Mouse (Mus musculus) hindbrain, postnatal 0 days (tissue): ENCODE data around the gene Lingo1. TPM values are rescaled to one million over a fixed set of nuclear protein-coding genes. Genes with fewer than 3 reads are reported as not detected.
A peak's percentile ranks its signal among the peaks of the same experiment; 100 is the strongest.

ENCODE experiments used
- ATAC-seq: fragments of 200-750 bp; cut with Nextera tagmentation; 2 replicates; pipeline ENCODE4 v1.8.0; 2017; ENCODE audit warnings: mild to moderate bottlenecking, moderate TSS enrichment, moderate library complexity
- DNase-seq: peaks from one replicate; pipeline ENCODE4 v3.0.0-alpha.2; 2015; ENCODE audit warnings: low spot score
- H3K27ac ChIP-seq: fragments of 300-500 bp; sonication (generic); 2 replicates; pipeline ENCODE4 v1.5.1; 2014; ENCODE audit warnings: mild to moderate bottlenecking
- H3K27me3 ChIP-seq: fragments of 300-500 bp; sonication (generic); 2 replicates; pipeline ENCODE4 v1.6.1; 2014; ENCODE audit warnings: low read length, mixed read lengths; ENCODE audit not compliant: insufficient read depth
- H3K36me3 ChIP-seq: fragments of 300-500 bp; sonication (generic); 2 replicates; pipeline ENCODE4 v1.6.1; 2014; ENCODE audit warnings: low read length, mixed read lengths; ENCODE audit not compliant: insufficient read depth
- H3K4me1 ChIP-seq: fragments of 300-500 bp; sonication (generic); 2 replicates; pipeline ENCODE4 v1.6.1; 2014; ENCODE audit warnings: antibody characterized with exemption, low read length, mixed read lengths; ENCODE audit not compliant: insufficient read depth
- H3K4me2 ChIP-seq: fragments of 300-500 bp; sonication (generic); 2 replicates; pipeline ENCODE4 v1.6.1; 2014; ENCODE audit warnings: low read depth, mild to moderate bottlenecking, low read length, moderate library complexity, mixed read lengths
- H3K4me3 ChIP-seq: fragments of 300-500 bp; sonication (generic); 2 replicates; pipeline ENCODE4 v1.5.1; 2014; ENCODE audit warnings: low read length
- H3K9ac ChIP-seq: fragments of 300-500 bp; sonication (generic); replicated peaks from 2 replicates; pipeline ENCODE4 v1.6.1; 2014; ENCODE audit warnings: mild to moderate bottlenecking, low read length, moderate library complexity, mixed read lengths
- H3K9me3 ChIP-seq: fragments of 300-500 bp; sonication (generic); 2 replicates; pipeline ENCODE4 v1.6.1; 2016; ENCODE audit warnings: low read length, mixed read lengths
- CTCF ChIP-seq: IDR thresholded peaks from 2 replicates; pipeline ENCODE4 v1.5.1; 2016; ENCODE audit warnings: antibody characterized with exemption, control low read depth, low read depth
- WGBS: fragments of 180-500 bp; shearing (Covaris S2); extraction: QIAGEN DNeasy Blood & Tissue Kit; methylation state at CpG from one replicate; pipeline ENCODE4 v1.1.7; 2014; 5-methylcytosine and 5-hydroxymethylcytosine counted together
- polyA plus RNA-seq: library from polyadenylated mRNA; unstranded; fragments of >200 nt; fragmentation: Nextera tagmentation; extraction: Ambion mirVana; gene quantifications from 2 replicates; pipeline ENCODE4 v1.2.1, GENCODE M21; 2015
- total RNA-seq: library from RNA; depleted of rRNA; stranded (reverse); fragments of >200 nt; gene quantifications from 2 replicates; pipeline ENCODE4 v1.2.3, GENCODE M21; 2014

Lingo1 gene
- total and polyA plus RNA-seq, 2 experiments from 2014 or later = 88.6 to 181 TPM

GRCm38 (mm10) chr9:56633449-56634225 lies 162.6 kb downstream of the Lingo1 start:
- TF ChIP-seq CTCF = peak; percentile 73
- Histone ChIP-seq H3K27me3 (no peaks in the 10 kb centered on the region), H3K4me2 (peak overlapping the region; percentile 89), H3K27ac (peak overlapping the region; percentile 96), H3K9me3 (no peaks in the 10 kb centered on the region), H3K9ac (peak overlapping the region; percentile 95), H3K4me3 (peak overlapping the region; percentile 89), H3K4me1 (peaks cover 28% of the 10 kb centered on the region), H3K36me3 (no peaks in the 10 kb centered on the region)
- peak; percentile 58 for ATAC-seq
- 17% methylated on average over 13 of the region's 13 CpGs for WGBS
- peak; percentile 82 for DNase-seq

GRCm38 (mm10) chr9:56630945-56631344 lies 165.3 kb downstream of the Lingo1 start:
- DNase-seq = no peak
- Histone ChIP-seq H3K4me2 (0 out of 2 replicates have a peak overlapping the region, but pooled peaks have one; percentile 5), H3K4me1 (peaks cover 19% of the 10 kb centered on the region), H3K36me3 (no peaks in the 10 kb centered on the region), H3K27me3 (no peaks in the 10 kb centered on the region), H3K4me3 (no peak overlapping the region), H3K9ac (no peak overlapping the region), H3K27ac (no peak overlapping the region), H3K9me3 (no peaks in the 10 kb centered on the region)
- WGBS = 43% methylated on average over 4 of the region's 4 CpGs
- TF ChIP-seq CTCF = no peak
- no peak for ATAC-seq

- DNase-seq (peak; percentile 60), ATAC-seq (no peak)
- H3K4me1 ChIP-seq = peaks cover 19% of the 10 kb centered on the region
- TF ChIP-seq CTCF = no peak
- H3K27me3 ChIP-seq = no peaks in the 10 kb centered on the region
- no peak overlapping the region for H3K9ac ChIP-seq
- no peaks in the 10 kb centered on the region for H3K36me3 ChIP-seq
- no peak overlapping the region for H3K4me2 ChIP-seq
- H3K9me3 ChIP-seq = no peaks in the 10 kb centered on the region
- H3K4me3 ChIP-seq = no peak overlapping the region
- peak overlapping the region; percentile 20; the same call in 1 of the 2 replicates for H3K27ac ChIP-seq
- WGBS = 66% methylated on average over 5 of the region's 5 CpGs
Measured at GRCm38 (mm10) chr9:56629674-56630397, 166.4 kb downstream of the Lingo1 start.

- Histone ChIP-seq H3K4me1 (peaks cover 13% of the 10 kb centered on the region), H3K27me3 (no peaks in the 10 kb centered on the region), H3K4me2 (no peak overlapping the region), H3K4me3 (no peak overlapping the region), H3K9me3 (no peaks in the 10 kb centered on the region), H3K27ac (no peak overlapping the region), H3K36me3 (no peaks in the 10 kb centered on the region), H3K9ac (no peak overlapping the region)
- TF ChIP-seq CTCF = no peak
- ATAC-seq (no peak), DNase-seq (no peak)
- WGBS = 51% methylated on average over 4 of the region's 4 CpGs
Measured at GRCm38 (mm10) chr9:56627295-56627694, 169.0 kb downstream of the Lingo1 start.

- Histone ChIP-seq H3K27ac (no peak overlapping the region), H3K27me3 (no peaks in the 10 kb centered on the region), H3K4me1 (0 out of 2 replicates have a peak, but pooled peaks cover 3% of the 10 kb centered on the region), H3K9me3 (no peaks in the 10 kb centered on the region), H3K9ac (0 out of 2 replicates have a peak overlapping the region, but pooled peaks have one; percentile 17), H3K4me2 (no peak overlapping the region), H3K4me3 (no peak overlapping the region), H3K36me3 (peaks cover 3% of the 10 kb centered on the region; the same call in 1 of the 2 replicates)
- no peak for TF ChIP-seq CTCF
- 37% methylated on average over 2 of the region's 2 CpGs for WGBS
- ATAC-seq (no peak), DNase-seq (no peak)
Measured at GRCm38 (mm10) chr9:56624923-56625322, 171.3 kb downstream of the Lingo1 start.

GRCm38 (mm10) chr9:56623361-56623760 lies 172.9 kb downstream of the Lingo1 start:
- no peak overlapping the region for H3K27ac ChIP-seq
- H3K36me3 ChIP-seq = peaks cover 12% of the 10 kb centered on the region
- ATAC-seq = no peak
- no peaks in the 10 kb centered on the region for H3K27me3 ChIP-seq
- no peak overlapping the region for H3K4me3 ChIP-seq
- 73% methylated on average over 11 of the region's 11 CpGs for WGBS
- DNase-seq = no peak
- no peak for TF ChIP-seq CTCF
- no peak overlapping the region for H3K4me2 ChIP-seq
- no peaks in the 10 kb centered on the region for H3K4me1 ChIP-seq
- no peak overlapping the region for H3K9ac ChIP-seq
- H3K9me3 ChIP-seq = no peaks in the 10 kb centered on the region

- no peak overlapping the region for H3K4me3 ChIP-seq
- 57% methylated on average over 7 of the region's 7 CpGs for WGBS
- no peaks in the 10 kb centered on the region for H3K4me1 ChIP-seq
- no peak for DNase-seq
- H3K27me3 ChIP-seq = no peaks in the 10 kb centered on the region
- H3K4me2 ChIP-seq = no peak overlapping the region
- no peak overlapping the region for H3K9ac ChIP-seq
- H3K27ac ChIP-seq = no peak overlapping the region
- no peaks in the 10 kb centered on the region for H3K9me3 ChIP-seq
- no peak for ATAC-seq
- peaks cover 12% of the 10 kb centered on the region for H3K36me3 ChIP-seq
- no peak for TF ChIP-seq CTCF
Measured at GRCm38 (mm10) chr9:56622761-56623160, 173.5 kb downstream of the Lingo1 start.
